Mouse (Mus musculus): ENCODE measurements around the gene Trim14. TPM values are rescaled to one million over a fixed set of nuclear protein-coding genes. Genes with fewer than 3 reads are reported as not detected.

Gene Trim14
- total and polyA plus RNA-seq, 3 experiments = 11.6 to 35.4 (median 26.5) TPM

DNA sequence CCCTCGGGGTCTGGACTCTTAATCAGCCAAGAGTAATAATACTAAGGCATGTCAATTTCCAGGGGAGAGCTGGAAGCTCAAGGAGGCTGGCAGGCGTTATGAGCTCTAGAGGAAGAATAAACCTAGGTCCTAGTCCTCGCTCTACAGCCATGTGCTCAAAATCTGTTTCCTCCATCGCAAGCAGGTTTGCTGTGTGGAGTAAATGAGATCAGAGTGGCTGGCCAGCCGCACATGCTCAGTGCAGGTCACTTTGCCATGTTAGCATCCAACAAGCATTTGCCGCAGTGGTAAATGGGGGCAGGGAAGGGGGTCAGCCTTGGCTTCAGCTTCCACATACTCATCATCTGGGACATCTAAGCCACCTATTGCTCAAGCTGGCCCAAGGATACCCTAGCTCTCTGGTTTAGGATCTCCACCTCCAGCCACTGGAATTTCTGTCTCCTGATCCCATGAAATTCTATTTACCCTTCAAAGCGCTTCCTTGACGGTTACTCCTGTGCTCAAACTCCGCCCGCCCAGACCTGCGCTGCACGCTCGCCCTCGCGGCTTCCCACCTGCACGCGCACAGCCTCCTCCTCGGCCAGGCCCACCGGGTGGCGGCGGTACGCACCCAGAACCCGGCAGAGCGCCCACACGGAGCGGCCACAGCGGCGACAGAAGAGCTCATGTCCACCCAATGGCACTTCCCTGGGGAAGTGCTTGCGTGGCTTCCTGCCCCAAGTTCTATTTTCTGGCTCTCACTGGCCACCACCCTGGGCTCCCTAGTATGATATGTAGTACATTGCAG is 1.8 kb downstream of the Trim14 start:
- Histone ChIP-seq H3K4me2 (ENCODE audit: insufficient read depth, low read depth, poor library complexity, severe bottlenecking) (peak overlapping the region; percentile 77), H3K4me1 (ENCODE audit: control insufficient read depth in 1 of 2, insufficient read depth in 2 of 2) (peaks cover 5 to 33% of the 10 kb centered on the region in 2 experiments; a peak in 3 of 4 replicates), H3K36me3 (replicated peaks in 1 of 2; ENCODE audit: control insufficient read depth in 1 of 2, insufficient read depth in 1 of 2, low read length in 1 of 2) (peaks cover 43 to 58% of the 10 kb centered on the region in 2 experiments), H3K79me2 (replicated peaks; ENCODE audit: control insufficient read depth, extremely low read depth, insufficient read depth, poor library complexity, severe bottlenecking) (peaks cover 9% of the 10 kb centered on the region; the same call in 1 of the 2 replicates), H3K9ac (ENCODE audit: insufficient read depth, low read depth) (peak overlapping the region; percentile 89), H3K27me3 (replicated peaks) (no peaks in the 10 kb centered on the region), H3K4me3 (replicated peaks in 1 of 3; ENCODE audit: low read depth in 2 of 3, low read length in 2 of 3, poor library complexity in 1 of 3) (peak overlapping the region; percentile 86 to 99 (median 98)), H3K9me3 (replicated peaks; ENCODE audit: low read length) (no peaks in the 10 kb centered on the region), H3K27ac (ENCODE audit: insufficient read depth, low read depth) (peak overlapping the region; percentile 95)
- dilution Hi-C loops (cut with MboI; ENCODE audit: extremely low pct_ligation_motif_present, extremely low pct_unique_long_range_greater_than_20kb, low sequenced_read_pairs) (no loop called here), in situ Hi-C loops (cut with MboI; ENCODE audit: low pct_ligation_motif_present, low pct_unique_long_range_greater_than_20kb, low sequenced_read_pairs) (loop anchor here (10.0 kb wide), 1 partner anchor 121 kb away; the partner anchor contains the start of gene Tbc1d2)
- peak; percentile 33 for DNase-seq (ENCODE audit: extremely low read depth)
- TF ChIP-seq UBTF (IDR thresholded peaks at IDR 0.05; ENCODE audit: low read depth, low read length) (peak; percentile 93), MAX (IDR thresholded peaks at IDR 0.05; ENCODE audit: low read length) (peak; percentile 70), CTCF (conservative IDR thresholded peaks at IDR 0.05 in 1 of 2, IDR thresholded peaks at IDR 0.05 in 1 of 2; ENCODE audit: low read depth in 2 of 2, low read length in 2 of 2) (peak in 1 of 2 experiments; percentile 34; a peak in 2 of 4 replicates), MYC (IDR thresholded peaks at IDR 0.05; ENCODE audit: low read depth, low read length) (peak; percentile 89), RAD21 (IDR thresholded peaks at IDR 0.05; ENCODE audit: low read depth, low read length) (peak; percentile 2), SMC3 (IDR thresholded peaks at IDR 0.05; ENCODE audit: low read depth, low read length) (no peak; the same call in 1 of the 2 replicates), MAFK (IDR thresholded peaks at IDR 0.05; ENCODE audit: insufficient replicate concordance, low read length) (no peak), HCFC1 (IDR thresholded peaks at IDR 0.05; ENCODE audit: low read depth, low read length) (peak; percentile 19; the same call in 1 of the 2 replicates), ELF1 (IDR thresholded peaks at IDR 0.05; ENCODE audit: low read depth, low read length) (peak; percentile 44; the same call in 1 of the 2 replicates), CHD2 (IDR thresholded peaks at IDR 0.05; ENCODE audit: low read length) (peak; percentile 69), BHLHE40 (IDR thresholded peaks at IDR 0.05; ENCODE audit: low read depth, low read length) (peak; percentile 76), RCOR1 (conservative IDR thresholded peaks at IDR 0.05; ENCODE audit: low read depth, low read length) (0 out of 2 replicates have a peak, but pooled peaks have one; percentile 32), ZKSCAN1 (IDR thresholded peaks at IDR 0.05; ENCODE audit: borderline replicate concordance, low read depth, low read length) (no peak), ZMIZ1 (IDR thresholded peaks at IDR 0.05; ENCODE audit: low read depth, low read length) (peak; percentile 60; the same call in 1 of the 2 replicates), KAT2A (IDR thresholded peaks at IDR 0.05; ENCODE audit: insufficient replicate concordance, low read length) (0 out of 2 replicates have a peak, but pooled peaks have one; percentile 19), NRF1 (IDR thresholded peaks at IDR 0.05; ENCODE audit: low read depth, low read length) (peak; percentile 82), POLR2AphosphoS2 (IDR thresholded peaks at IDR 0.05; ENCODE audit: low read depth, low read length) (no peak), NELFE (IDR thresholded peaks at IDR 0.05; ENCODE audit: low read depth, low read length) (peak; percentile 64), MXI1 (IDR thresholded peaks at IDR 0.05; ENCODE audit: low read depth, low read length) (peak; percentile 80), GABPA (IDR thresholded peaks at IDR 0.05; ENCODE audit: insufficient replicate concordance, low read depth, low read length) (no peak), SIN3A (IDR thresholded peaks at IDR 0.05; ENCODE audit: low read length) (peak; percentile 64), MAZ (IDR thresholded peaks at IDR 0.05; ENCODE audit: low read depth, low read length) (peak; percentile 68; the same call in 1 of the 2 replicates), USF2 (conservative IDR thresholded peaks at IDR 0.05; ENCODE audit: low read depth, low read length) (no peak), TCF12 (IDR thresholded peaks at IDR 0.05; ENCODE audit: low read depth, low read length) (peak; percentile 64), ETS1 (conservative IDR thresholded peaks at IDR 0.05; ENCODE audit: low read depth, low read length) (peak; percentile 19; the same call in 1 of the 2 replicates), JUND (conservative IDR thresholded peaks at IDR 0.05; ENCODE audit: low read depth, low read length) (no peak), POLR2A (IDR thresholded peaks at IDR 0.05; ENCODE audit: low read depth, low read length) (peak; percentile 51; the same call in 1 of the 2 replicates), MEF2A (IDR thresholded peaks at IDR 0.05; ENCODE audit: borderline replicate concordance, low read depth, low read length) (0 out of 2 replicates have a peak, but pooled peaks have one; percentile 15), ZC3H11A (IDR thresholded peaks at IDR 0.05; ENCODE audit: low read depth, low read length) (no peak), TBP (conservative IDR thresholded peaks at IDR 0.05; ENCODE audit: low read depth, low read length) (0 out of 2 replicates have a peak, but pooled peaks have one; percentile 27), ZNF384 (IDR thresholded peaks at IDR 0.05; ENCODE audit: low read depth, low read length) (no peak), CHD1 (IDR thresholded peaks at IDR 0.05; ENCODE audit: low read depth, low read length) (peak; percentile 90), EP300 (IDR thresholded peaks at IDR 0.05; ENCODE audit: low read length) (no peak)

Data from CH12.LX (cell line).